Mouse (Mus musculus): ENCODE measurements around the gene Hmga2. TPM values are rescaled to one million over a fixed set of nuclear protein-coding genes. Genes with fewer than 3 reads are reported as not detected.

Gene Hmga2
- total and polyA plus RNA-seq, 3 experiments: 0.33 to 0.60 TPM; not detected in 1

- DNase-seq (ENCODE audit: low spot score): no peak
- TF ChIP-seq POLR2AphosphoS5 (IDR thresholded peaks at IDR 0.05; ENCODE audit: insufficient replicate concordance, low read depth, low read length) (no peak), CTCF (IDR thresholded peaks at IDR 0.05; ENCODE audit: low read depth, low read length) (no peak), GATA1 (IDR thresholded peaks at IDR 0.05; ENCODE audit: borderline replicate concordance, low read length) (no peak), TAL1 (conservative IDR thresholded peaks at IDR 0.05; ENCODE audit: low read depth, low read length) (no peak), GATA2 (IDR thresholded peaks at IDR 0.05; ENCODE audit: borderline replicate concordance, low read depth, low read length) (no peak)
- H3K4me3 ChIP-seq (ENCODE audit: low read depth, low read length): no peak overlapping the region
- no peak for ATAC-seq (ENCODE audit: extremely low read depth, insufficient number of reproducible peaks, low FRiP score, poor library complexity, severe bottlenecking)
- H3K27me3 ChIP-seq (ENCODE audit: insufficient read depth, low read length): no peaks in the 10 kb centered on the region
- peaks cover 69% of the 10 kb centered on the region for H3K9me3 ChIP-seq (replicated peaks)
- no peaks in the 10 kb centered on the region for H3K36me3 ChIP-seq (replicated peaks)
- H3K4me1 ChIP-seq (ENCODE audit: insufficient read depth, low read depth, low read length): no peaks in the 10 kb centered on the region
Measured at GRCm38 (mm10) chr10:120384797-120385600, 91.3 kb downstream of the Hmga2 start.

- DNase-seq (ENCODE audit: low spot score) (no peak), ATAC-seq (ENCODE audit: extremely low read depth, insufficient number of reproducible peaks, low FRiP score, poor library complexity, severe bottlenecking) (no peak)
- H3K4me1 ChIP-seq (ENCODE audit: insufficient read depth, low read depth, low read length): no peaks in the 10 kb centered on the region
- H3K4me3 ChIP-seq (ENCODE audit: low read depth, low read length): no peak overlapping the region
- TF ChIP-seq GATA1 (IDR thresholded peaks at IDR 0.05; ENCODE audit: borderline replicate concordance, low read length) (no peak), GATA2 (IDR thresholded peaks at IDR 0.05; ENCODE audit: borderline replicate concordance, low read depth, low read length) (no peak), CTCF (IDR thresholded peaks at IDR 0.05; ENCODE audit: low read depth, low read length) (no peak)
- no peaks in the 10 kb centered on the region for H3K36me3 ChIP-seq (replicated peaks)
- H3K9me3 ChIP-seq (replicated peaks): peaks cover 73% of the 10 kb centered on the region
- H3K27me3 ChIP-seq (ENCODE audit: insufficient read depth, low read length): no peaks in the 10 kb centered on the region
Measured at GRCm38 (mm10) chr10:120384040-120384439, 92.2 kb downstream of the Hmga2 start.

GRCm38 (mm10) chr10:120377795-120378194 is 98.5 kb downstream of the Hmga2 start:
- no peak for TF ChIP-seq GATA2 (IDR thresholded peaks at IDR 0.05; ENCODE audit: borderline replicate concordance, low read depth, low read length)
- no peak for TF ChIP-seq TAL1 (conservative IDR thresholded peaks at IDR 0.05; ENCODE audit: low read depth, low read length)
- TF ChIP-seq CTCF (IDR thresholded peaks at IDR 0.05; ENCODE audit: low read depth, low read length): no peak
- no peak for TF ChIP-seq GATA1 (IDR thresholded peaks at IDR 0.05; ENCODE audit: borderline replicate concordance, low read length)
- no peak for TF ChIP-seq POLR2AphosphoS5 (IDR thresholded peaks at IDR 0.05; ENCODE audit: insufficient replicate concordance, low read depth, low read length)
- Histone ChIP-seq H3K27me3 (ENCODE audit: insufficient read depth, low read length) (no peaks in the 10 kb centered on the region), H3K9me3 (replicated peaks) (peaks cover 53% of the 10 kb centered on the region), H3K4me3 (ENCODE audit: low read depth, low read length) (no peak overlapping the region), H3K4me1 (ENCODE audit: insufficient read depth, low read depth, low read length) (no peaks in the 10 kb centered on the region), H3K36me3 (replicated peaks) (no peaks in the 10 kb centered on the region)
- ATAC-seq (ENCODE audit: extremely low read depth, insufficient number of reproducible peaks, low FRiP score, poor library complexity, severe bottlenecking): no peak
- DNase-seq (ENCODE audit: low spot score): no peak

DNA sequence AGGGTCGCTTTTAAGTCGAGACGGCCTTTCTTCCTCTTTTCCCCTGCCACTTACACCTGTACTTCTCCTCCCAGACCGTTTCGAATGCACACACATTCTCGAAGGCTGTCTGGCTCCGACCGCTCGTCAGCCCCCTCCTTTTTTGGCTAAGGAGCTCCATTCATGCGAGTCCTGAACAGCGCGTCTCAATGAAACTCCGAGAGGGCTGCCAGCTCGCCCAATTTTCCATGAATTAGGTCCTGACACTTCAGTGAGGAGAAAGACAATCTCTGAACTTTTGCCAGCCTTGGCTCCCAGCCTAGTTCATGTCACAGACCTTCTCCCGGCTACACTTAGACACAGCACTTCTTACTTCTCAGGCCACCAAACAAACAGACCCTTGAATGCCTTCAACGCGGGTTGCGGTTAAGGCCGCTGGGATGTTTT is 98.9 kb downstream of the Hmga2 start:
- no peak overlapping the region for H3K4me3 ChIP-seq (ENCODE audit: low read depth, low read length)
- no peak for DNase-seq (ENCODE audit: low spot score)
- TF ChIP-seq GATA2 (IDR thresholded peaks at IDR 0.05; ENCODE audit: borderline replicate concordance, low read depth, low read length) (no peak), GATA1 (IDR thresholded peaks at IDR 0.05; ENCODE audit: borderline replicate concordance, low read length) (no peak), POLR2AphosphoS5 (IDR thresholded peaks at IDR 0.05; ENCODE audit: insufficient replicate concordance, low read depth, low read length) (no peak), CTCF (IDR thresholded peaks at IDR 0.05; ENCODE audit: low read depth, low read length) (no peak), TAL1 (conservative IDR thresholded peaks at IDR 0.05; ENCODE audit: low read depth, low read length) (no peak)
- no peaks in the 10 kb centered on the region for H3K4me1 ChIP-seq (ENCODE audit: insufficient read depth, low read depth, low read length)
- peaks cover 55% of the 10 kb centered on the region for H3K9me3 ChIP-seq (replicated peaks)
- no peak for ATAC-seq (ENCODE audit: extremely low read depth, insufficient number of reproducible peaks, low FRiP score, poor library complexity, severe bottlenecking)
- H3K36me3 ChIP-seq (replicated peaks): no peaks in the 10 kb centered on the region
- H3K27me3 ChIP-seq (ENCODE audit: insufficient read depth, low read length): no peaks in the 10 kb centered on the region

DNA sequence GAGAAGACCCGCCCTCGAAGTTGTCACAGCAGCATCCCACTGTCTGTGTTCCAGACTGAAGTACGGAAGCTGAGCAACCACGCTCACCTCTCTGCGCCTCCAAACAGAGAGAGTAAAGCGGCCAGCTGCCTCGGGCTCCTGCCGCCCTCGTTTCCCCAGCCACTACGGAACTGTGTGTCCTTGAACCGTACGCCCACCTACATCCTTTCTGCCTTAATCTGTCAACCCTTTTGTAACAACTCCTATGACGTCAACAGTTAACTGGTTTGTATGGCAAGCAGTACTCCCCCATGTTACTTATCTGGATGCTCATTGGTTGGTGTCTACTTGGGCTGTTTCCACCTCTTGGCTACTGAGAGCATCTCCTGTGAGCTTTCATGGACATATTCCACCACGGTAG is 100.8 kb downstream of the Hmga2 start:
- DNase-seq (ENCODE audit: low spot score) (no peak), ATAC-seq (ENCODE audit: extremely low read depth, insufficient number of reproducible peaks, low FRiP score, poor library complexity, severe bottlenecking) (no peak)
- Histone ChIP-seq H3K36me3 (replicated peaks) (no peaks in the 10 kb centered on the region), H3K9me3 (replicated peaks) (peaks cover 52% of the 10 kb centered on the region), H3K27me3 (ENCODE audit: insufficient read depth, low read length) (no peaks in the 10 kb centered on the region), H3K4me3 (ENCODE audit: low read depth, low read length) (no peak overlapping the region), H3K4me1 (ENCODE audit: insufficient read depth, low read depth, low read length) (no peaks in the 10 kb centered on the region)
- TF ChIP-seq GATA2 (IDR thresholded peaks at IDR 0.05; ENCODE audit: borderline replicate concordance, low read depth, low read length) (no peak), CTCF (IDR thresholded peaks at IDR 0.05; ENCODE audit: low read depth, low read length) (no peak), TAL1 (conservative IDR thresholded peaks at IDR 0.05; ENCODE audit: low read depth, low read length) (no peak), POLR2AphosphoS5 (IDR thresholded peaks at IDR 0.05; ENCODE audit: insufficient replicate concordance, low read depth, low read length) (no peak), GATA1 (IDR thresholded peaks at IDR 0.05; ENCODE audit: borderline replicate concordance, low read length) (no peak)

DNA sequence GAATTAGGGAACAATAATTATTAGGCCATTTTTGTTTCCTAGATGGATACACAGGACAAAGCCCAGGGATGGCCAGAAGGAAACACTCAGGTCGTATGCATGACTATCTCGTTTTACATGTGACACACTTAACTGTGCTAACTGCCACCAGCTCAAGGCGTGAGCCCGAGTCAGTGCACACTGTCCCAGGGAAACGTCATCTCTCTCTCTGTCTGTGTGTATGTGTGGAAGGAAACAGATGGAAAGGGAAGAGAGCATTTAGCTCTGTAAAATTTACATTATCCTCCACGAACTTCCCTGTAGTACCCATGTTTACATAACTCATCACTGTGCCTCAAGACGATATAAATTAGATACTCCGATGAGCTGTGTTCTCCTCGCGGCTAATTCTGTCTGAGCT is 105.1 kb downstream of the Hmga2 start:
- DNase-seq (ENCODE audit: low spot score): no peak
- no peak for ATAC-seq (ENCODE audit: extremely low read depth, insufficient number of reproducible peaks, low FRiP score, poor library complexity, severe bottlenecking)
- no peaks in the 10 kb centered on the region for H3K36me3 ChIP-seq (replicated peaks)
- H3K4me3 ChIP-seq (ENCODE audit: low read depth, low read length): no peak overlapping the region
- H3K4me1 ChIP-seq (ENCODE audit: insufficient read depth, low read depth, low read length): no peaks in the 10 kb centered on the region
- no peaks in the 10 kb centered on the region for H3K27me3 ChIP-seq (ENCODE audit: insufficient read depth, low read length)
- peaks cover 60% of the 10 kb centered on the region for H3K9me3 ChIP-seq (replicated peaks)
- TF ChIP-seq CTCF (IDR thresholded peaks at IDR 0.05; ENCODE audit: low read depth, low read length) (no peak), GATA2 (IDR thresholded peaks at IDR 0.05; ENCODE audit: borderline replicate concordance, low read depth, low read length) (no peak)
